Mouse (Mus musculus): ENCODE data around the gene Dgkb. TPM values are rescaled to one million over a fixed set of nuclear protein-coding genes. Genes with fewer than 3 reads are reported as not detected.

Gene Dgkb
- polyA plus RNA-seq, 1 experiment from 2014 or later, result 0.64 TPM

- no peak for DNase-seq (ENCODE audit: low spot score)
- ATAC-seq (ENCODE audit: low FRiP score, low TSS enrichment), result no peak
- WGBS, result 50% methylated on average over 3 of the region's 3 CpGs
- H3K4me3 ChIP-seq (ENCODE audit: low read depth, low read length), result no peak overlapping the region
- no peaks in the 10 kb centered on the region for H3K27me3 ChIP-seq (ENCODE audit: control insufficient read depth, insufficient read depth, low read length)
- no peak overlapping the region for H3K4me2 ChIP-seq (replicated peaks; ENCODE audit: low read depth)
- H3K9ac ChIP-seq (ENCODE audit: low read length), result no peak overlapping the region
- TF ChIP-seq EP300 (optimal IDR thresholded peaks at IDR 0.05), result no peak
- no peak for TF ChIP-seq CTCF (IDR thresholded peaks at IDR 0.05; ENCODE audit: low read depth)
- H3K9me3 ChIP-seq (ENCODE audit: control insufficient read depth, low read length), result no peaks in the 10 kb centered on the region
- H3K27ac ChIP-seq (replicated peaks), result no peak overlapping the region
- H3K4me1 ChIP-seq (replicated peaks; ENCODE audit: control insufficient read depth, insufficient read depth), result no peaks in the 10 kb centered on the region
- no peaks in the 10 kb centered on the region for H3K36me3 ChIP-seq (ENCODE audit: control insufficient read depth, insufficient read depth, low read length)
Observed at GRCm38 (mm10) chr12:38500931-38501330, 683.4 kb downstream of the Dgkb start.

- TF ChIP-seq EP300 (optimal IDR thresholded peaks at IDR 0.05), result no peak
- no peak for TF ChIP-seq CTCF (IDR thresholded peaks at IDR 0.05; ENCODE audit: low read depth)
- no peak for ATAC-seq (ENCODE audit: low FRiP score, low TSS enrichment)
- H3K9ac ChIP-seq (ENCODE audit: low read length), result no peak overlapping the region
- no peak overlapping the region for H3K4me3 ChIP-seq (ENCODE audit: low read depth, low read length)
- no peaks in the 10 kb centered on the region for H3K9me3 ChIP-seq (ENCODE audit: control insufficient read depth, low read length)
- H3K4me2 ChIP-seq (replicated peaks; ENCODE audit: low read depth), result no peak overlapping the region
- no peak overlapping the region for H3K27ac ChIP-seq (replicated peaks)
- WGBS, result 86% methylated on average over 1 of the region's 1 CpGs
- no peaks in the 10 kb centered on the region for H3K4me1 ChIP-seq (replicated peaks; ENCODE audit: control insufficient read depth, insufficient read depth)
- H3K27me3 ChIP-seq (ENCODE audit: control insufficient read depth, insufficient read depth, low read length), result no peaks in the 10 kb centered on the region
- DNase-seq (ENCODE audit: low spot score), result no peak
- H3K36me3 ChIP-seq (ENCODE audit: control insufficient read depth, insufficient read depth, low read length), result no peaks in the 10 kb centered on the region
Observed at GRCm38 (mm10) chr12:38508195-38508594, 690.7 kb downstream of the Dgkb start.

- Histone ChIP-seq H3K9ac (ENCODE audit: low read length) (no peak overlapping the region), H3K27ac (replicated peaks) (no peak overlapping the region), H3K36me3 (ENCODE audit: control insufficient read depth, insufficient read depth, low read length) (no peaks in the 10 kb centered on the region), H3K4me3 (ENCODE audit: low read depth, low read length) (no peak overlapping the region), H3K27me3 (ENCODE audit: control insufficient read depth, insufficient read depth, low read length) (no peaks in the 10 kb centered on the region), H3K9me3 (ENCODE audit: control insufficient read depth, low read length) (no peaks in the 10 kb centered on the region), H3K4me2 (replicated peaks; ENCODE audit: low read depth) (no peak overlapping the region), H3K4me1 (replicated peaks; ENCODE audit: control insufficient read depth, insufficient read depth) (no peaks in the 10 kb centered on the region)
- no peak for TF ChIP-seq CTCF (IDR thresholded peaks at IDR 0.05; ENCODE audit: low read depth)
- no peak for TF ChIP-seq EP300 (optimal IDR thresholded peaks at IDR 0.05)
- no peak for ATAC-seq (ENCODE audit: low FRiP score, low TSS enrichment)
- WGBS, result 62% methylated on average over 4 of the region's 4 CpGs
- no peak for DNase-seq (ENCODE audit: low spot score)
Observed at GRCm38 (mm10) chr12:38545431-38545830, 727.9 kb downstream of the Dgkb start.

GRCm38 (mm10) chr12:38577141-38577540 is 759.6 kb downstream of the Dgkb start:
- no peak for ATAC-seq (ENCODE audit: low FRiP score, low TSS enrichment)

GRCm38 (mm10) chr12:38579191-38579817 is 761.8 kb downstream of the Dgkb start:
- H3K9me3 ChIP-seq (ENCODE audit: control insufficient read depth, low read length), result no peaks in the 10 kb centered on the region
- TF ChIP-seq CTCF (IDR thresholded peaks at IDR 0.05; ENCODE audit: low read depth) (no peak), EP300 (optimal IDR thresholded peaks at IDR 0.05) (no peak)
- no peaks in the 10 kb centered on the region for H3K4me1 ChIP-seq (replicated peaks; ENCODE audit: control insufficient read depth, insufficient read depth)
- H3K4me3 ChIP-seq (ENCODE audit: low read depth, low read length), result no peak overlapping the region
- no peak overlapping the region for H3K4me2 ChIP-seq (replicated peaks; ENCODE audit: low read depth)
- WGBS, result 60% methylated on average over 5 of the region's 5 CpGs
- no peak overlapping the region for H3K9ac ChIP-seq (ENCODE audit: low read length)
- DNase-seq (ENCODE audit: low spot score) (no peak), ATAC-seq (ENCODE audit: low FRiP score, low TSS enrichment) (no peak)
- H3K27ac ChIP-seq (replicated peaks), result no peak overlapping the region
- H3K27me3 ChIP-seq (ENCODE audit: control insufficient read depth, insufficient read depth, low read length), result no peaks in the 10 kb centered on the region
- no peaks in the 10 kb centered on the region for H3K36me3 ChIP-seq (ENCODE audit: control insufficient read depth, insufficient read depth, low read length)

More at GRCm38 (mm10) chr12:38577141-38577540, 759.6 kb downstream of the Dgkb start:
- Histone ChIP-seq H3K36me3 (ENCODE audit: control insufficient read depth, insufficient read depth, low read length) (no peaks in the 10 kb centered on the region), H3K4me2 (replicated peaks; ENCODE audit: low read depth) (no peak overlapping the region), H3K9ac (ENCODE audit: low read length) (no peak overlapping the region), H3K4me1 (replicated peaks; ENCODE audit: control insufficient read depth, insufficient read depth) (no peaks in the 10 kb centered on the region), H3K27me3 (ENCODE audit: control insufficient read depth, insufficient read depth, low read length) (no peaks in the 10 kb centered on the region), H3K9me3 (ENCODE audit: control insufficient read depth, low read length) (no peaks in the 10 kb centered on the region), H3K4me3 (ENCODE audit: low read depth, low read length) (no peak overlapping the region), H3K27ac (replicated peaks) (no peak overlapping the region)
- WGBS, result 60% methylated on average over 6 of the region's 6 CpGs
- DNase-seq (ENCODE audit: low spot score), result no peak
- TF ChIP-seq EP300 (optimal IDR thresholded peaks at IDR 0.05) (no peak), CTCF (IDR thresholded peaks at IDR 0.05; ENCODE audit: low read depth) (no peak)

GRCm38 (mm10) chr12:38586368-38586865 is 768.9 kb downstream of the Dgkb start:
- Histone ChIP-seq H3K36me3 (ENCODE audit: control insufficient read depth, insufficient read depth, low read length) (no peaks in the 10 kb centered on the region), H3K9ac (ENCODE audit: low read length) (no peak overlapping the region), H3K27me3 (ENCODE audit: control insufficient read depth, insufficient read depth, low read length) (no peaks in the 10 kb centered on the region), H3K9me3 (ENCODE audit: control insufficient read depth, low read length) (no peaks in the 10 kb centered on the region), H3K4me2 (replicated peaks; ENCODE audit: low read depth) (no peak overlapping the region), H3K4me1 (replicated peaks; ENCODE audit: control insufficient read depth, insufficient read depth) (no peaks in the 10 kb centered on the region), H3K4me3 (ENCODE audit: low read depth, low read length) (no peak overlapping the region), H3K27ac (replicated peaks) (no peak overlapping the region)
- DNase-seq (ENCODE audit: low spot score) (no peak), ATAC-seq (ENCODE audit: low FRiP score, low TSS enrichment) (no peak)
- 60% methylated on average over 4 of the region's 4 CpGs for WGBS
- TF ChIP-seq EP300 (optimal IDR thresholded peaks at IDR 0.05), result no peak
- TF ChIP-seq CTCF (IDR thresholded peaks at IDR 0.05; ENCODE audit: low read depth), result no peak

Measured in stomach, postnatal 0 days (tissue).